Mouse (Mus musculus): ENCODE data around the gene Cachd1.

GRCm38 (mm10) chr4:100922816-100923554 lies 146.5 kb downstream of the Cachd1 start:
- TF ChIP-seq GATA1 (IDR thresholded peaks at IDR 0.05; ENCODE audit: borderline replicate concordance, low read length) = no peak
- no peak for TF ChIP-seq CTCF (IDR thresholded peaks at IDR 0.05; ENCODE audit: low read depth, low read length)
- no peak for TF ChIP-seq TAL1 (conservative IDR thresholded peaks at IDR 0.05; ENCODE audit: low read depth, low read length)
- no peak for TF ChIP-seq GATA2 (IDR thresholded peaks at IDR 0.05; ENCODE audit: borderline replicate concordance, low read depth, low read length)
- TF ChIP-seq POLR2AphosphoS5 (IDR thresholded peaks at IDR 0.05; ENCODE audit: insufficient replicate concordance, low read depth, low read length) = no peak

Measured in G1E (cell line).